Mouse (Mus musculus): Measurements from ENCODE around the gene RPS10-NUDT3.

- no peak for TF ChIP-seq CTCF (IDR thresholded peaks at IDR 0.05; ENCODE audit: low read depth)
- TF ChIP-seq EP300 (optimal IDR thresholded peaks at IDR 0.05) = no peak
Measured at GRCm38 (mm10) chr17:27678924-27679813, 44.1 kb upstream of the RPS10-NUDT3 start.

Data from stomach, postnatal 0 days (tissue).